Mouse (Mus musculus): ENCODE measurements around the gene Olfr70. TPM values are rescaled to one million over a fixed set of nuclear protein-coding genes. Genes with fewer than 3 reads are reported as not detected.

The Olfr70 gene
- total and polyA plus RNA-seq, 3 experiments, result not detected

DNA sequence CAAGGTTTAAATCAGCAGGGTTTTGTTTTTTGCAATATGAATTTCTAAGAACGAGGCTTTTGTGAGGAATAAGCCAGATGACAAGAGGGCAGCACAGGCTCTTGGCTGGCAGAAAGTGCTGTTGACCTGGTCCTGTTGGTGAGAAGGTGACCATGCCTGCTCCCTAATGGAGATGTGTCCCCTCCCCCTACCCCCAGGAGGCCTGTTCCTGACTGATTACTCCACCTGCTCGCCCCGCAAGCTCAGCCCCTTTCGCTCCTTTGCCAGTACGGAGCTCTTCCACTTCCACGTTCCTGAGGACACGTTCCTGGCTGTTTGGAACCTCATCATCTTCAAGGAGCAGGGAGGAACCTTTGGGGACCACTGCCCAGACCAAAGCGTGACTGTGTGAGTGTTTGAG lies 26.9 kb downstream of the Olfr70 start:
- peaks cover 90% of the 10 kb centered on the region for H3K27me3 ChIP-seq (replicated peaks)
- TF ChIP-seq PAX5 (IDR thresholded peaks at IDR 0.05; ENCODE audit: low read length), result no peak
- TF ChIP-seq MAX (IDR thresholded peaks at IDR 0.05; ENCODE audit: low read length), result no peak
- TF ChIP-seq MXI1 (IDR thresholded peaks at IDR 0.05; ENCODE audit: low read depth, low read length), result no peak
- TF ChIP-seq SIN3A (IDR thresholded peaks at IDR 0.05; ENCODE audit: low read length), result no peak
- no peak for TF ChIP-seq MAFK (IDR thresholded peaks at IDR 0.05; ENCODE audit: insufficient replicate concordance, low read length)
- TF ChIP-seq GABPA (IDR thresholded peaks at IDR 0.05; ENCODE audit: insufficient replicate concordance, low read depth, low read length), result no peak
- TF ChIP-seq RAD21 (IDR thresholded peaks at IDR 0.05; ENCODE audit: low read depth, low read length), result no peak
- no peak for TF ChIP-seq JUN (IDR thresholded peaks at IDR 0.05; ENCODE audit: insufficient read depth, low read depth, low read length)
- no peak for TF ChIP-seq ZC3H11A (IDR thresholded peaks at IDR 0.05; ENCODE audit: low read depth, low read length)
- no peak for TF ChIP-seq CTCF (conservative IDR thresholded peaks at IDR 0.05 in 1 of 2, IDR thresholded peaks at IDR 0.05 in 1 of 2; ENCODE audit: low read depth in 2 of 2, low read length in 2 of 2)
- no peak for TF ChIP-seq ZNF384 (IDR thresholded peaks at IDR 0.05; ENCODE audit: low read depth, low read length)
- TF ChIP-seq USF2 (conservative IDR thresholded peaks at IDR 0.05; ENCODE audit: low read depth, low read length), result no peak
- TF ChIP-seq CHD1 (IDR thresholded peaks at IDR 0.05; ENCODE audit: low read depth, low read length), result no peak
- TF ChIP-seq TCF12 (IDR thresholded peaks at IDR 0.05; ENCODE audit: low read depth, low read length), result no peak
- TF ChIP-seq MAZ (IDR thresholded peaks at IDR 0.05; ENCODE audit: low read depth, low read length), result no peak
- TF ChIP-seq ELF1 (IDR thresholded peaks at IDR 0.05; ENCODE audit: low read depth, low read length), result no peak
- no peak for TF ChIP-seq MYC (IDR thresholded peaks at IDR 0.05; ENCODE audit: low read depth, low read length)
- no peak for TF ChIP-seq NRF1 (IDR thresholded peaks at IDR 0.05; ENCODE audit: low read depth, low read length)
- TF ChIP-seq CHD2 (IDR thresholded peaks at IDR 0.05; ENCODE audit: low read length), result no peak
- no peak for TF ChIP-seq JUND (conservative IDR thresholded peaks at IDR 0.05; ENCODE audit: low read depth, low read length)
- no peak overlapping the region for H3K27ac ChIP-seq (ENCODE audit: insufficient read depth, low read depth)
- no peak overlapping the region for H3K4me2 ChIP-seq (ENCODE audit: insufficient read depth, low read depth, poor library complexity, severe bottlenecking)
- no peak overlapping the region for H3K4me3 ChIP-seq (replicated peaks in 1 of 3; ENCODE audit: low read depth in 2 of 3, low read length in 2 of 3, poor library complexity in 1 of 3)
- no peaks in the 10 kb centered on the region for H3K36me3 ChIP-seq (replicated peaks in 1 of 2; ENCODE audit: control insufficient read depth in 1 of 2, insufficient read depth in 1 of 2, low read length in 1 of 2)
- DNase-seq (ENCODE audit: extremely low read depth), result no peak
- no peak overlapping the region for H3K9ac ChIP-seq (ENCODE audit: insufficient read depth, low read depth)
- H3K79me2 ChIP-seq (replicated peaks; ENCODE audit: control insufficient read depth, extremely low read depth, insufficient read depth, poor library complexity, severe bottlenecking), result no peaks in the 10 kb centered on the region
- H3K9me3 ChIP-seq (replicated peaks; ENCODE audit: low read length), result no peaks in the 10 kb centered on the region
- in situ Hi-C loops (cut with MboI; ENCODE audit: low pct_ligation_motif_present, low pct_unique_long_range_greater_than_20kb, low sequenced_read_pairs) (no loop called here), dilution Hi-C loops (cut with MboI; ENCODE audit: extremely low pct_ligation_motif_present, extremely low pct_unique_long_range_greater_than_20kb, low sequenced_read_pairs) (no loop called here)
- H3K4me1 ChIP-seq (ENCODE audit: control insufficient read depth in 1 of 2, insufficient read depth in 2 of 2), result peaks cover 0 to 7% of the 10 kb centered on the region in 2 experiments; a peak in 3 of 4 replicates

DNA sequence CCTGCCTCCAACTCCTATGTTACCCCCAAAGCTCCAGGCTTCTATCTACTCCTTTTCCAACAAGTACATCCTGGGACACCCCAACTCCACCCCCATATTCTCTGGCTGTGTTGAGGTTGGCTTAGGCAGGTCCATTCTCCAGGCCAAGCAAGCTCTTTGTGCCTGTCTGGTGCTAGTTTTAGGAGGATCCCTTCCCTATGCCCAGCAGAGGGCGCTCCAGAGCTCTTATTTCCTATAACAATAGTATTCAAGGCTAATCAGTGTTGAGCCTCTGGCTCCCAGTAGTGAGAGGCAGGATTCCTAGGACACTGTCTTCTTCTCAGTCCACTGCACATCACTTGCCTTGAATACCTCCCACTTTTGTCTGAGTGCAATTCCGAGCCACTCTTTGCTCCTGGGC lies 28.5 kb downstream of the Olfr70 start:
- Histone ChIP-seq H3K27ac (ENCODE audit: insufficient read depth, low read depth) (no peak overlapping the region), H3K4me3 (replicated peaks in 1 of 3; ENCODE audit: low read depth in 2 of 3, low read length in 2 of 3, poor library complexity in 1 of 3) (no peak overlapping the region), H3K4me2 (ENCODE audit: insufficient read depth, low read depth, poor library complexity, severe bottlenecking) (no peak overlapping the region), H3K9ac (ENCODE audit: insufficient read depth, low read depth) (no peak overlapping the region), H3K9me3 (replicated peaks; ENCODE audit: low read length) (no peaks in the 10 kb centered on the region), H3K27me3 (replicated peaks) (peaks cover 90% of the 10 kb centered on the region), H3K36me3 (replicated peaks in 1 of 2; ENCODE audit: control insufficient read depth in 1 of 2, insufficient read depth in 1 of 2, low read length in 1 of 2) (no peaks in the 10 kb centered on the region), H3K79me2 (replicated peaks; ENCODE audit: control insufficient read depth, extremely low read depth, insufficient read depth, poor library complexity, severe bottlenecking) (no peaks in the 10 kb centered on the region), H3K4me1 (ENCODE audit: control insufficient read depth in 1 of 2, insufficient read depth in 2 of 2) (peaks cover 0 to 10% of the 10 kb centered on the region in 2 experiments; a peak in 3 of 4 replicates)
- TF ChIP-seq ZNF384 (IDR thresholded peaks at IDR 0.05; ENCODE audit: low read depth, low read length), result no peak
- no peak for TF ChIP-seq NELFE (IDR thresholded peaks at IDR 0.05; ENCODE audit: low read depth, low read length)
- TF ChIP-seq SIN3A (IDR thresholded peaks at IDR 0.05; ENCODE audit: low read length), result no peak
- TF ChIP-seq RAD21 (IDR thresholded peaks at IDR 0.05; ENCODE audit: low read depth, low read length), result peak; percentile 35
- peak; percentile 56 for TF ChIP-seq SMC3 (IDR thresholded peaks at IDR 0.05; ENCODE audit: low read depth, low read length)
- TF ChIP-seq CTCF (conservative IDR thresholded peaks at IDR 0.05 in 1 of 2, IDR thresholded peaks at IDR 0.05 in 1 of 2; ENCODE audit: low read depth in 2 of 2, low read length in 2 of 2), result peak; percentile 77 to 80
- DNase-seq (ENCODE audit: extremely low read depth), result peak; percentile 84
- in situ Hi-C loops (cut with MboI; ENCODE audit: low pct_ligation_motif_present, low pct_unique_long_range_greater_than_20kb, low sequenced_read_pairs) (no loop called here), dilution Hi-C loops (cut with MboI; ENCODE audit: extremely low pct_ligation_motif_present, extremely low pct_unique_long_range_greater_than_20kb, low sequenced_read_pairs) (no loop called here)

Measured in CH12.LX (cell line).